Mouse (Mus musculus) naive thymus-derived CD4-positive, alpha-beta T cell, adult 2 months (primary cell): Measurements from ENCODE around the gene Tmed9.

Experiments
- DNase-seq: peaks from one replicate; pipeline ENCODE4 v3.0.0-alpha.2; 2011; ENCODE audit warnings: low read depth

Tmed9 gene

GRCm38 (mm10) chr13:55573432-55573831, at the start of gene Tmed9:
Gene Tmed9, plus strand, starts transcription at chr13:55573732.
- DNase-seq, result no peak

GRCm38 (mm10) chr13:55523951-55524600, 49.5 kb upstream of the Tmed9 start:
- no peak for DNase-seq

GRCm38 (mm10) chr13:55525733-55526553, 47.6 kb upstream of the Tmed9 start:
- DNase-seq, result no peak

- no peak for DNase-seq
Measured at GRCm38 (mm10) chr13:55527212-55527611, 46.3 kb upstream of the Tmed9 start.

GRCm38 (mm10) chr13:55527834-55528772, 45.4 kb upstream of the Tmed9 start:
- no peak for DNase-seq

- no peak for DNase-seq
Measured at GRCm38 (mm10) chr13:55529198-55529915, 44.2 kb upstream of the Tmed9 start, which contains the start of gene Dok3. Gene Dok3, minus strand, starts transcription at chr13:55529296.

- no peak for DNase-seq
Measured at GRCm38 (mm10) chr13:55535191-55535590, 38.3 kb upstream of the Tmed9 start.

- DNase-seq, result no peak
Measured at GRCm38 (mm10) chr13:55535796-55536193, 37.7 kb upstream of the Tmed9 start.

GRCm38 (mm10) chr13:55536194-55537175, 37.0 kb upstream of the Tmed9 start, which contains the start of gene Ddx41:
Gene Ddx41, minus strand, starts transcription at chr13:55536658.
- peak; percentile 100 for DNase-seq

GRCm38 (mm10) chr13:55540933-55541332, 32.6 kb upstream of the Tmed9 start:
- no peak for DNase-seq

- no peak for DNase-seq
Measured at GRCm38 (mm10) chr13:55542891-55543290, 30.6 kb upstream of the Tmed9 start.

- DNase-seq, result no peak
Measured at GRCm38 (mm10) chr13:55543447-55543846, 30.1 kb upstream of the Tmed9 start.

GRCm38 (mm10) chr13:55544792-55545191, 28.7 kb upstream of the Tmed9 start:
- DNase-seq, result no peak

- no peak for DNase-seq
Measured at GRCm38 (mm10) chr13:55547916-55548315, 25.6 kb upstream of the Tmed9 start.

- no peak for DNase-seq
Measured at GRCm38 (mm10) chr13:55548426-55548825, 25.1 kb upstream of the Tmed9 start.

- no peak for DNase-seq
Measured at GRCm38 (mm10) chr13:55549061-55549460, 24.5 kb upstream of the Tmed9 start.

- DNase-seq, result no peak
Measured at GRCm38 (mm10) chr13:55555921-55556320, 17.6 kb upstream of the Tmed9 start.

GRCm38 (mm10) chr13:55557499-55557898, 16.0 kb upstream of the Tmed9 start:
- DNase-seq, result no peak

GRCm38 (mm10) chr13:55563266-55563879, 10.2 kb upstream of the Tmed9 start:
- DNase-seq, result no peak

- no peak for DNase-seq
Measured at GRCm38 (mm10) chr13:55567001-55567400, 6.5 kb upstream of the Tmed9 start.
